Mouse (Mus musculus) liver, postnatal 0 days (tissue): Measurements from ENCODE around the gene Ccr5.

Experiments used
- CTCF ChIP-seq: sonication (generic); IDR thresholded peaks from 2 replicates; pipeline ENCODE4 v1.5.1; 2016; ENCODE audit warnings: antibody characterized with exemption, low read depth
- EP300 ChIP-seq: IDR thresholded peaks from 2 replicates; pipeline ENCODE4 v1.6.1; 2016; ENCODE audit warnings: antibody characterized with exemption, low read depth, mild to moderate bottlenecking

DNA sequence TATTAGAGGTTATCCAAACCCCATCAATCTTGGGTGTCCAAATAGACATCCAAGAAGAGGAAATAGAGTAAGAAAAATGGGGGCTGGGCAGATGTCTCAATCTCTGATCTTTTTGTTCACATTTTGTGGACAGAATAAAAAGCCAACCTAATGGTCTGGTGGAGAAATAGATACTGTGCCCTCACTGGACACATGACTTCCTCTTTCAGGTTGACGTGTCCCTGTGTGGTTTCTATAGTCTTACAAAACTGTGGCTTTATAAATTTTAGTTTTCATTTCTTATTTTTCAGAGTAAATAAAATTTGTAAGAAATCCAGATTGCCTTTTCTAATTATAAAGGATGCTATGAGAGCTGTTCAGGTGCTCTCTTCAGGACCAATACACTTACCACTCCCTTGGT is 22.3 kb downstream of the Ccr5 start:
- TF ChIP-seq CTCF = no peak
- no peak for TF ChIP-seq EP300
